Mouse (Mus musculus) cerebellum, adult 2 months (tissue): ENCODE results near the gene Mapk12. TPM values are rescaled to one million over a fixed set of nuclear protein-coding genes. Genes with fewer than 3 reads are reported as not detected.

ENCODE experiments used
- DNase-seq, 2 experiments: peaks; one replicate each; pipeline ENCODE4 v3.0.0; 2021
- H3K27ac ChIP-seq: fragments of 200-500 bp; 2 replicates; pipeline ENCODE4 v1.5.1; 2012; ENCODE audit warnings: low read length, control low read depth, inconsistent platforms; ENCODE audit not compliant: insufficient read depth
- H3K27me3 ChIP-seq: fragments of 200-500 bp; 2 replicates; pipeline ENCODE4 v1.6.1; 2012; ENCODE audit warnings: inconsistent platforms, mild to moderate bottlenecking, low read length, moderate library complexity; ENCODE audit not compliant: control insufficient read depth, insufficient read depth
- H3K4me1 ChIP-seq: fragments of 200-500 bp; 2 replicates; pipeline ENCODE4 v1.6.1; 2011; ENCODE audit warnings: low read length; ENCODE audit not compliant: control insufficient read depth, insufficient read depth
- H3K4me3 ChIP-seq: fragments of 200-500 bp; replicated peaks from 2 replicates; pipeline ENCODE3; 2011; ENCODE audit warnings: mild to moderate bottlenecking, low read depth, low read length, control low read depth; ENCODE audit not compliant: insufficient read depth
- CTCF ChIP-seq: fragments of 200-500 bp; IDR thresholded peaks from 2 replicates; pipeline ENCODE4 v1.5.1; 2011; ENCODE audit warnings: low read depth, mild to moderate bottlenecking, control low read depth, low read length, moderate library complexity, borderline replicate concordance; ENCODE audit not compliant: insufficient read depth
- POLR2A ChIP-seq: fragments of 200-500 bp; IDR thresholded peaks from 2 replicates; pipeline ENCODE4 v1.6.1; 2011; ENCODE audit warnings: low read length, control low read depth, borderline replicate concordance; ENCODE audit not compliant: insufficient read depth
- WGBS: fragments of 180-500 bp; shearing (Covaris S2); methylation state at CpG from one replicate; pipeline ENCODE4 v1.1.7; 2018; 5-methylcytosine and 5-hydroxymethylcytosine counted together
- polyA plus RNA-seq: library from polyadenylated mRNA; depleted of rRNA; stranded (reverse); fragments of >200 nt; gene quantifications from 2 replicates; pipeline ENCODE4 v1.2.3, GENCODE M21; 2012

Gene Mapk12
- polyA plus RNA-seq, 1 experiment: 112 TPM

DNA sequence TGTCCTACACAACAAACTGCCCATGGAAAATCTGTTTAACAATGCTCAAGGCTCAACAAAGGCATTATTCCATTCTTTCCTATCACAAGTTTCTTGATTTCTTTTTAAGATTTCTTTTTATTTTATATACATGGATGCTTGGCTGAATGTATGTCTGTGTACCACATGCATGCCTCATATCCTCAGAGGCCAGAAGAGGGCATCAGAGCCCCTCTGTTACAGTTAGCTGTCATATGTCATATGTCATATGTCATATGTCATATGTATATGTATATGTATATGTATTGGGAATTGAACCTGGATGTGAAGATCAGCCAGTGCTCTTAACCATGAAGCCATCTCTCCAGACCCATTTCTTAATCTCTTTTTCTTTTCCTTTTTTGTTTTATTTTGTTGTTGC is 22.5 kb downstream of the Mapk12 start:
- Histone ChIP-seq H3K27me3 (no peaks in the 10 kb centered on the region), H3K4me3 (no peak overlapping the region), H3K4me1 (peaks cover 9% of the 10 kb centered on the region), H3K27ac (no peak overlapping the region)
- no peak for DNase-seq
- TF ChIP-seq POLR2A (no peak), CTCF (peak; percentile 9; the same call in 1 of the 2 replicates)

GRCm38 (mm10) chr15:89110147-89110546 is 30.4 kb downstream of the Mapk12 start:
- WGBS: 31% methylated on average over 9 of the region's 9 CpGs
- Histone ChIP-seq H3K4me1 (peaks cover 37% of the 10 kb centered on the region), H3K27me3 (no peaks in the 10 kb centered on the region), H3K4me3 (no peak overlapping the region), H3K27ac (peak overlapping the region; percentile 58)
- peak; percentile 71 to 72 for DNase-seq
- peak; percentile 60 for TF ChIP-seq CTCF
- TF ChIP-seq POLR2A: no peak

DNA sequence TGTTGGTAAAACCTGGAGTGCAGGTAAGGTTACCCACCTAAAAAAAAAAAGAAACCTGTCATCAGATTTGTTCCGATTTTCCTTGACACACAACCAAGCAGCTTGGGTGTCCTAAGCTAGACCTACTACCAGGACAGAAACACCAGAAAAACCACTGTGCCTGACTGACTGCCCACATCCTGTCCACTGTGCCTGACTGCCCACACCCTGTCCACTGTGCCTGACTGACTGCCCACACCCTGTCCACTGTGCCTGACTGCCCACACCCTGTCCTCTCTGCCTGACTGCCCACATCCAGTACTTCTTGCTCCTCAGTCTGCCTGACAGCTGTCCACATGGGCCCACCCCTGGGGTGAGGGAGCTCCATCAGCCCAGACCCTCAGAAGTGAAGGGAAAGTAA is 33.5 kb downstream of the Mapk12 start:
- Histone ChIP-seq H3K4me3 (no peak overlapping the region), H3K27ac (0 out of 2 replicates have a peak overlapping the region, but pooled peaks have one; percentile 24), H3K4me1 (peaks cover 65% of the 10 kb centered on the region), H3K27me3 (no peaks in the 10 kb centered on the region)
- DNase-seq: no peak
- TF ChIP-seq CTCF: no peak
- no peak for TF ChIP-seq POLR2A
- WGBS: 79% methylated on average over 1 of the region's 1 CpGs

DNA sequence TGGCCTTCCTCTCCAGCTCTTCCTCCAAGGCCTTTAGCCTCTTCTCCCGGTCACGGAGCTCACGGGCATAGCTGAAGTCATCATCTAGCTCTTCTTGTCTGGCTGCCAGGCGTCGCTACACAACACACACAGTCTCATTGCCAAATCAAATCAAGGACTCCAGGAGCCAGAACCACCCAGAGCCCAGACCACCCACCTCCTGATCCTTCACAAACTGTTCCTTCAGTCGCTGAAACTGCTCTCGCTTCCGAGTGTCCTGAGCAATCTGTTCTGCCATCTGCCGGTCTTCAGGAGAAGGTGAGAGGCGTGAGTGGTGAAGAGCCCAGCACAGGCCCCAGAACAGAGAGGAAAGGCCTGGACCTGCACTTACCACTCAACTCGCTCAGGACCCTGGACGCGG is 34.4 kb downstream of the Mapk12 start:
- Histone ChIP-seq H3K4me1 (peaks cover 74% of the 10 kb centered on the region), H3K27me3 (no peaks in the 10 kb centered on the region), H3K4me3 (no peak overlapping the region), H3K27ac (peak overlapping the region; percentile 91)
- 20% methylated on average over 13 of the region's 13 CpGs for WGBS
- DNase-seq: peak; percentile 83 to 92
- TF ChIP-seq POLR2A: no peak
- peak; percentile 68 for TF ChIP-seq CTCF

GRCm38 (mm10) chr15:89104425-89104824 is 36.1 kb downstream of the Mapk12 start:
- H3K4me3 ChIP-seq: peak overlapping the region; percentile 6
- H3K4me1 ChIP-seq: peaks cover 76% of the 10 kb centered on the region
- DNase-seq: peak; percentile 96 to 98
- no peaks in the 10 kb centered on the region for H3K27me3 ChIP-seq
- H3K27ac ChIP-seq: peak overlapping the region; percentile 91
- 7% methylated on average over 8 of the region's 8 CpGs for WGBS
- TF ChIP-seq POLR2A: 0 out of 2 replicates have a peak, but pooled peaks have one; percentile 20
- no peak for TF ChIP-seq CTCF

DNA sequence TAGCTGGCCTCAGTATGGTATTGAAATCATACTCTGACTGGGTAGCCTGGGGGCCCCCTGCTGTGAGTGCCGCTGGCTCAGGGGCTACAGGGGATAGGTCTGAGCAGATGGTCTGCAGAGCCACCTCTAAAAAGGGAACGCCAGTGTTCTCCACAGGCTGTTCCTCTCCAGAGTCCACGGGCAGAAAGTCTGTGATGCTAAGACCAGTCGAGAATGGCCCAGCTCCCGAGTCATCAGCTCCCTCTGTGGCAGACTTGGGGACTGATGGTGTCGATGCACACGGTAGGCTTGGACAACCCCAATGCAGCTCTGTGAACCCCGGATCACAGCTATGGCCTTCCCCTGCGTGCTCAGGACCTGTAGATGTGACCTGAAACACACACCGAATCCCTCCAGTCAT is 36.6 kb downstream of the Mapk12 start:
- peak in 1 of 2 experiments; percentile 79 for DNase-seq
- Histone ChIP-seq H3K27ac (peak overlapping the region; percentile 91), H3K4me1 (peaks cover 76% of the 10 kb centered on the region), H3K4me3 (peak overlapping the region; percentile 6), H3K27me3 (no peaks in the 10 kb centered on the region)
- 10% methylated on average over 10 of the region's 10 CpGs for WGBS
- TF ChIP-seq POLR2A (no peak), CTCF (peak; percentile 43; the same call in 1 of the 2 replicates)

GRCm38 (mm10) chr15:89102646-89103045 is 37.9 kb downstream of the Mapk12 start:
- WGBS: 39% methylated on average over 5 of the region's 5 CpGs
- Histone ChIP-seq H3K27me3 (no peaks in the 10 kb centered on the region), H3K27ac (peak overlapping the region; percentile 91), H3K4me3 (no peak overlapping the region), H3K4me1 (peaks cover 83% of the 10 kb centered on the region)
- TF ChIP-seq POLR2A (0 out of 2 replicates have a peak, but pooled peaks have one; percentile 20), CTCF (no peak)
- DNase-seq: no peak

DNA sequence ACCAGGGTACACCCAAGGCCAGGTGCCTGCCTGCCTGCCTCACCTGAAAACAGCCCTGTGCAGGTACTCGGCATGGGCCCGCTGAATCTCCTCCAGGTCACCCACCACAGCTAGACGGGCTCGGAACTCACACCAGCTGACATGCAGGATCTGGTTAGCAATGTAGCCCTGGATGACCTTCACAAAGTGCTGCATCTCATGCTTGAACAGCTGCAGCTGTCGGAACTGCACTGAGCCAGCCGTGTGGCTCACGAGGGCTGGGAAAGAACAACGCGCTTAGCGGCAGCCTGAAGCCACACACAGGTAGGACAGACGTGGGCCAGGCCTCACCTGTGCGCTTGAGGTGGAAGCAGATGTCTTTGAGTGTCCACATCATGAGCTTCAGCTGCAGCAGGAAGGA is 39.7 kb downstream of the Mapk12 start:
- 58% methylated on average over 12 of the region's 12 CpGs for WGBS
- peaks cover 79% of the 10 kb centered on the region for H3K4me1 ChIP-seq
- H3K27me3 ChIP-seq: no peaks in the 10 kb centered on the region
- no peak for TF ChIP-seq POLR2A
- no peak for TF ChIP-seq CTCF
- H3K27ac ChIP-seq: peak overlapping the region; percentile 91
- no peak for DNase-seq
- no peak overlapping the region for H3K4me3 ChIP-seq
